Mouse (Mus musculus): ENCODE results near the gene Iqck. TPM values are rescaled to one million over a fixed set of nuclear protein-coding genes. Genes with fewer than 3 reads are reported as not detected.

Gene Iqck
- total and polyA plus RNA-seq, 2 experiments from 2014 or later, result 0.67 TPM; not detected in 1

GRCm38 (mm10) chr7:118983961-118984360 lies 128.4 kb downstream of the Iqck start:
- Histone ChIP-seq H3K4me2 (ENCODE audit: low read depth, low read length) (no peak overlapping the region), H3K4me3 (ENCODE audit: low read depth, low read length) (no peak overlapping the region), H3K4me1 (ENCODE audit: control insufficient read depth, insufficient read depth) (peaks cover 8% of the 10 kb centered on the region; the same call in 1 of the 2 replicates), H3K36me3 (replicated peaks; ENCODE audit: control insufficient read depth, insufficient read depth, low read length) (peaks cover 20% of the 10 kb centered on the region), H3K27me3 (ENCODE audit: control insufficient read depth, insufficient read depth, low read length) (no peaks in the 10 kb centered on the region), H3K9me3 (replicated peaks; ENCODE audit: control insufficient read depth, low read length) (no peaks in the 10 kb centered on the region), H3K27ac (ENCODE audit: low read depth) (no peak overlapping the region), H3K9ac (replicated peaks; ENCODE audit: low read depth, low read length) (no peak overlapping the region)
- no peak for TF ChIP-seq EP300 (IDR thresholded peaks at IDR 0.05; ENCODE audit: low read depth)
- no peak for TF ChIP-seq CTCF (IDR thresholded peaks at IDR 0.05; ENCODE audit: low read depth)
- ATAC-seq (ENCODE audit: insufficient read depth, low read depth) (no peak), DNase-seq (ENCODE audit: low spot score) (no peak)
- 85% methylated on average over 19 of the region's 19 CpGs for WGBS

GRCm38 (mm10) chr7:118985786-118986185 lies 130.2 kb downstream of the Iqck start:
- Histone ChIP-seq H3K27me3 (ENCODE audit: control insufficient read depth, insufficient read depth, low read length) (no peaks in the 10 kb centered on the region), H3K9me3 (replicated peaks; ENCODE audit: control insufficient read depth, low read length) (no peaks in the 10 kb centered on the region), H3K4me1 (ENCODE audit: control insufficient read depth, insufficient read depth) (peaks cover 8% of the 10 kb centered on the region; the same call in 1 of the 2 replicates), H3K4me3 (ENCODE audit: low read depth, low read length) (no peak overlapping the region), H3K36me3 (replicated peaks; ENCODE audit: control insufficient read depth, insufficient read depth, low read length) (peaks cover 16% of the 10 kb centered on the region), H3K4me2 (ENCODE audit: low read depth, low read length) (no peak overlapping the region), H3K9ac (replicated peaks; ENCODE audit: low read depth, low read length) (no peak overlapping the region), H3K27ac (ENCODE audit: low read depth) (no peak overlapping the region)
- no peak for DNase-seq (ENCODE audit: low spot score)
- no peak for ATAC-seq (ENCODE audit: insufficient read depth, low read depth)
- no peak for TF ChIP-seq CTCF (IDR thresholded peaks at IDR 0.05; ENCODE audit: low read depth)
- no peak for TF ChIP-seq EP300 (IDR thresholded peaks at IDR 0.05; ENCODE audit: low read depth)
- 65% methylated on average over 4 of the region's 4 CpGs for WGBS

- ATAC-seq (ENCODE audit: insufficient read depth, low read depth) (no peak), DNase-seq (ENCODE audit: low spot score) (no peak)
- H3K27me3 ChIP-seq (ENCODE audit: control insufficient read depth, insufficient read depth, low read length), result no peaks in the 10 kb centered on the region
- no peak overlapping the region for H3K27ac ChIP-seq (ENCODE audit: low read depth)
- H3K9me3 ChIP-seq (replicated peaks; ENCODE audit: control insufficient read depth, low read length), result no peaks in the 10 kb centered on the region
- H3K9ac ChIP-seq (replicated peaks; ENCODE audit: low read depth, low read length), result no peak overlapping the region
- H3K36me3 ChIP-seq (replicated peaks; ENCODE audit: control insufficient read depth, insufficient read depth, low read length), result peaks cover 16% of the 10 kb centered on the region
- no peak for TF ChIP-seq CTCF (IDR thresholded peaks at IDR 0.05; ENCODE audit: low read depth)
- no peak for TF ChIP-seq EP300 (IDR thresholded peaks at IDR 0.05; ENCODE audit: low read depth)
- H3K4me2 ChIP-seq (ENCODE audit: low read depth, low read length), result no peak overlapping the region
- peaks cover 4% of the 10 kb centered on the region for H3K4me1 ChIP-seq (ENCODE audit: control insufficient read depth, insufficient read depth)
- WGBS, result 77% methylated on average over 4 of the region's 4 CpGs
- H3K4me3 ChIP-seq (ENCODE audit: low read depth, low read length), result no peak overlapping the region
Measured at GRCm38 (mm10) chr7:118986369-118986768, 130.8 kb downstream of the Iqck start.

- Histone ChIP-seq H3K4me1 (ENCODE audit: control insufficient read depth, insufficient read depth) (peaks cover 26% of the 10 kb centered on the region), H3K9me3 (replicated peaks; ENCODE audit: control insufficient read depth, low read length) (no peaks in the 10 kb centered on the region), H3K27ac (ENCODE audit: low read depth) (no peak overlapping the region), H3K4me2 (ENCODE audit: low read depth, low read length) (no peak overlapping the region), H3K4me3 (ENCODE audit: low read depth, low read length) (no peak overlapping the region), H3K27me3 (ENCODE audit: control insufficient read depth, insufficient read depth, low read length) (no peaks in the 10 kb centered on the region), H3K9ac (replicated peaks; ENCODE audit: low read depth, low read length) (no peak overlapping the region), H3K36me3 (replicated peaks; ENCODE audit: control insufficient read depth, insufficient read depth, low read length) (no peaks in the 10 kb centered on the region)
- 42% methylated on average over 5 of the region's 5 CpGs for WGBS
- no peak for ATAC-seq (ENCODE audit: insufficient read depth, low read depth)
- no peak for TF ChIP-seq EP300 (IDR thresholded peaks at IDR 0.05; ENCODE audit: low read depth)
- no peak for TF ChIP-seq CTCF (IDR thresholded peaks at IDR 0.05; ENCODE audit: low read depth)
- DNase-seq (ENCODE audit: low spot score), result no peak
Measured at GRCm38 (mm10) chr7:118989275-118989856, 133.8 kb downstream of the Iqck start.

GRCm38 (mm10) chr7:118990282-118990681 lies 134.7 kb downstream of the Iqck start:
- Histone ChIP-seq H3K9ac (replicated peaks; ENCODE audit: low read depth, low read length) (no peak overlapping the region), H3K4me2 (ENCODE audit: low read depth, low read length) (no peak overlapping the region), H3K36me3 (replicated peaks; ENCODE audit: control insufficient read depth, insufficient read depth, low read length) (no peaks in the 10 kb centered on the region), H3K27ac (ENCODE audit: low read depth) (no peak overlapping the region), H3K9me3 (replicated peaks; ENCODE audit: control insufficient read depth, low read length) (no peaks in the 10 kb centered on the region), H3K4me1 (ENCODE audit: control insufficient read depth, insufficient read depth) (peaks cover 29% of the 10 kb centered on the region), H3K4me3 (ENCODE audit: low read depth, low read length) (no peak overlapping the region), H3K27me3 (ENCODE audit: control insufficient read depth, insufficient read depth, low read length) (no peaks in the 10 kb centered on the region)
- WGBS, result 78% methylated on average over 6 of the region's 6 CpGs
- TF ChIP-seq CTCF (IDR thresholded peaks at IDR 0.05; ENCODE audit: low read depth), result no peak
- TF ChIP-seq EP300 (IDR thresholded peaks at IDR 0.05; ENCODE audit: low read depth), result no peak
- ATAC-seq (ENCODE audit: insufficient read depth, low read depth) (no peak), DNase-seq (ENCODE audit: low spot score) (no peak)

- TF ChIP-seq CTCF (IDR thresholded peaks at IDR 0.05; ENCODE audit: low read depth), result no peak
- TF ChIP-seq EP300 (IDR thresholded peaks at IDR 0.05; ENCODE audit: low read depth), result no peak
- Histone ChIP-seq H3K27ac (ENCODE audit: low read depth) (no peak overlapping the region; the same call in 1 of the 2 replicates), H3K9me3 (replicated peaks; ENCODE audit: control insufficient read depth, low read length) (no peaks in the 10 kb centered on the region), H3K4me2 (ENCODE audit: low read depth, low read length) (no peak overlapping the region), H3K4me3 (ENCODE audit: low read depth, low read length) (no peak overlapping the region), H3K9ac (replicated peaks; ENCODE audit: low read depth, low read length) (no peak overlapping the region), H3K27me3 (ENCODE audit: control insufficient read depth, insufficient read depth, low read length) (no peaks in the 10 kb centered on the region), H3K4me1 (ENCODE audit: control insufficient read depth, insufficient read depth) (peaks cover 37% of the 10 kb centered on the region), H3K36me3 (replicated peaks; ENCODE audit: control insufficient read depth, insufficient read depth, low read length) (no peaks in the 10 kb centered on the region)
- no peak for DNase-seq (ENCODE audit: low spot score)
- 57% methylated on average over 4 of the region's 4 CpGs for WGBS
- ATAC-seq (ENCODE audit: insufficient read depth, low read depth), result no peak
Measured at GRCm38 (mm10) chr7:118991341-118991884, 135.9 kb downstream of the Iqck start.

All from heart, postnatal 0 days (tissue).